Mouse (Mus musculus): ENCODE measurements around the gene Slc5a10. TPM values are rescaled to one million over a fixed set of nuclear protein-coding genes. Genes with fewer than 3 reads are reported as not detected.

Slc5a10 gene
- polyA plus RNA-seq, 1 experiment from 2014 or later: not detected

DNA sequence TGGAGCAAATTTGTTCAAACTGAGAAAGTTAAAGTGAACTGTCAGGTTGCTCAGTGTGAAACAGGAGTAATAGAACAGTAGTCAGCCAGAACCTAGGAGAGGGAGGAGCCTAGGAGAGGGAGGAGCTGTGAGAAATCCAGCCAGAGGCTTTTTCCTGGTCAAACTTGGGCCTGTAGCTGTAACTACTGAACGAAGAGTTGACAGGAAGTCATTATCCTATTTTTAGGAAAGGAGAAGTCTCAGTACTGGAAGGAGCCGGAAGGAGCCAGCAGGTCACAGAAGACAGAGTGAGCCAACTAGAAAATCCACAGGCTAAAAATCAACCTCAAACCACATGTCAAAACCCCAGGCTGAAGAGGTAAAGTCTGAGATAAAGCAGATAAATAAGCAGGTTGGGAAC, 7.4 kb upstream of the Slc5a10 start:
- Histone ChIP-seq H3K4me3 (replicated peaks) (no peak overlapping the region), H3K4me1 (replicated peaks) (peaks cover 9% of the 10 kb centered on the region), H3K27ac (peak overlapping the region; percentile 50; the same call in 1 of the 2 replicates), H3K36me3 (peaks cover 16% of the 10 kb centered on the region; the same call in 1 of the 2 replicates), H3K9ac (no peak overlapping the region), H3K4me2 (no peak overlapping the region), H3K9me3 (replicated peaks) (no peaks in the 10 kb centered on the region), H3K27me3 (no peaks in the 10 kb centered on the region)
- DNase-seq: no peak
- WGBS (ENCODE audit: insufficient replicate concordance): 31% methylated on average over 2 of the region's 2 CpGs
- ATAC-seq (ENCODE audit: low read depth): no peak

DNA sequence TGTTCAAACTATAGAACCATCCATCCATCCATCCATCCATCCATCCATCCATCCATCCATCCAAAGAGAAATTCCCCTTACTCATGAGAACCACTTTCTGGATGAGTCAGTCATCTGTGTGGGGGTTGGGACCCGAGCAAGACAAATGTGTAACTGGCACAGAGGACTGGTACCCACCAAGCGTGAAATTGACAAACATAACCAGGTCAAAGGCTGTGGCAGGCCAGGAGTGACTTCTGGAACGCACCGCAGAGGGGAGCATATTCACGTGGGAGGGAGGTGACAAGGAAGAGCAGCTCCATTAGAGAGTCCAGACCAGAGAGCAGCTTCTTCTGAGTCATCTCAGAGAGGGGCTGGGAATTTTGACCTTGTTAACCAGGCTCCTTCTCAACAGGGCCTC, 1.5 kb upstream of the Slc5a10 start:
- Histone ChIP-seq H3K36me3 (no peaks in the 10 kb centered on the region), H3K27me3 (no peaks in the 10 kb centered on the region), H3K4me1 (replicated peaks) (no peaks in the 10 kb centered on the region), H3K4me3 (replicated peaks) (no peak overlapping the region), H3K4me2 (no peak overlapping the region), H3K9ac (no peak overlapping the region), H3K27ac (no peak overlapping the region), H3K9me3 (replicated peaks) (no peaks in the 10 kb centered on the region)
- no peak for DNase-seq
- 69% methylated on average over 5 of the region's 5 CpGs for WGBS (ENCODE audit: insufficient replicate concordance)
- ATAC-seq (ENCODE audit: low read depth): no peak

- no peak overlapping the region for H3K27ac ChIP-seq
- H3K4me3 ChIP-seq (replicated peaks): no peak overlapping the region
- no peak for DNase-seq
- no peaks in the 10 kb centered on the region for H3K9me3 ChIP-seq (replicated peaks)
- H3K4me2 ChIP-seq: no peak overlapping the region
- no peaks in the 10 kb centered on the region for H3K36me3 ChIP-seq
- peaks cover 4% of the 10 kb centered on the region for H3K4me1 ChIP-seq (replicated peaks)
- H3K9ac ChIP-seq: no peak overlapping the region
- WGBS (ENCODE audit: insufficient replicate concordance): 63% methylated on average over 8 of the region's 8 CpGs
- H3K27me3 ChIP-seq: peaks cover 5% of the 10 kb centered on the region; the same call in 1 of the 2 replicates
- no peak for ATAC-seq (ENCODE audit: low read depth)
Observed at GRCm38 (mm10) chr11:61719826-61720225, 800 bp downstream of the Slc5a10 start.

DNA sequence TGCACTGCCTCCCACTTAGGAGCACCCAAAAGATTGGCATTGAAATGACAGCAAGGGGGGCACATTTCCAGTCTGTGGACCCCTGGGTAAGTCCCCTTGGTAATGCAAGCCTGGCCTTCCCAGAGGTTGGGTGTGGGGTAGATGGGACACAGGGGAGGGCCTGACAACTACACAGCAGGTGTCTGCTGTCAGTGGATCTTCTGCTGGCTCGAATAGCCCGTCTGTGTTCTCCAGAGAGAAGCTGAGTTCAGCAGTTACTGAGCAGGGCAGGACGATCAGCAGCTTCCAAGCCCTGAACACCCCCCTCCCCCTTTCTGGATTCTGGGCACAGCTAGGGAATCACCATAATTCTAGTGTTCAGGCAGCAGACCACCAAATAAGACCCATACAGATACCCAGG, 1.2 kb downstream of the Slc5a10 start:
- WGBS (ENCODE audit: insufficient replicate concordance): 63% methylated on average over 3 of the region's 3 CpGs
- H3K9ac ChIP-seq: no peak overlapping the region
- ATAC-seq (ENCODE audit: low read depth): no peak

GRCm38 (mm10) chr11:61717990-61718389, 2.6 kb downstream of the Slc5a10 start:
- DNase-seq: no peak
- Histone ChIP-seq H3K9ac (no peak overlapping the region), H3K4me3 (replicated peaks) (no peak overlapping the region), H3K4me2 (no peak overlapping the region), H3K9me3 (replicated peaks) (no peaks in the 10 kb centered on the region), H3K27ac (no peak overlapping the region), H3K27me3 (peaks cover 7% of the 10 kb centered on the region; the same call in 1 of the 2 replicates), H3K4me1 (replicated peaks) (peaks cover 9% of the 10 kb centered on the region), H3K36me3 (no peaks in the 10 kb centered on the region)
- ATAC-seq (ENCODE audit: low read depth): no peak
- WGBS (ENCODE audit: insufficient replicate concordance): 65% methylated on average over 5 of the region's 5 CpGs

More for the DNA sequence above, 1.2 kb downstream of the Slc5a10 start:
- H3K27me3 ChIP-seq: peaks cover 5% of the 10 kb centered on the region; the same call in 1 of the 2 replicates
- no peak overlapping the region for H3K27ac ChIP-seq
- H3K36me3 ChIP-seq: no peaks in the 10 kb centered on the region
- DNase-seq: no peak
- H3K4me3 ChIP-seq (replicated peaks): no peak overlapping the region
- peaks cover 7% of the 10 kb centered on the region for H3K4me1 ChIP-seq (replicated peaks)
- no peak overlapping the region for H3K4me2 ChIP-seq
- no peaks in the 10 kb centered on the region for H3K9me3 ChIP-seq (replicated peaks)

- Histone ChIP-seq H3K27ac (no peak overlapping the region), H3K4me2 (no peak overlapping the region), H3K36me3 (no peaks in the 10 kb centered on the region), H3K27me3 (peaks cover 12% of the 10 kb centered on the region), H3K4me1 (replicated peaks) (peaks cover 9% of the 10 kb centered on the region), H3K4me3 (replicated peaks) (no peak overlapping the region), H3K9me3 (replicated peaks) (no peaks in the 10 kb centered on the region), H3K9ac (no peak overlapping the region)
- DNase-seq: no peak
- 53% methylated on average over 6 of the region's 6 CpGs for WGBS (ENCODE audit: insufficient replicate concordance)
- no peak for ATAC-seq (ENCODE audit: low read depth)
Observed at GRCm38 (mm10) chr11:61715130-61715529, 5.5 kb downstream of the Slc5a10 start.

DNA sequence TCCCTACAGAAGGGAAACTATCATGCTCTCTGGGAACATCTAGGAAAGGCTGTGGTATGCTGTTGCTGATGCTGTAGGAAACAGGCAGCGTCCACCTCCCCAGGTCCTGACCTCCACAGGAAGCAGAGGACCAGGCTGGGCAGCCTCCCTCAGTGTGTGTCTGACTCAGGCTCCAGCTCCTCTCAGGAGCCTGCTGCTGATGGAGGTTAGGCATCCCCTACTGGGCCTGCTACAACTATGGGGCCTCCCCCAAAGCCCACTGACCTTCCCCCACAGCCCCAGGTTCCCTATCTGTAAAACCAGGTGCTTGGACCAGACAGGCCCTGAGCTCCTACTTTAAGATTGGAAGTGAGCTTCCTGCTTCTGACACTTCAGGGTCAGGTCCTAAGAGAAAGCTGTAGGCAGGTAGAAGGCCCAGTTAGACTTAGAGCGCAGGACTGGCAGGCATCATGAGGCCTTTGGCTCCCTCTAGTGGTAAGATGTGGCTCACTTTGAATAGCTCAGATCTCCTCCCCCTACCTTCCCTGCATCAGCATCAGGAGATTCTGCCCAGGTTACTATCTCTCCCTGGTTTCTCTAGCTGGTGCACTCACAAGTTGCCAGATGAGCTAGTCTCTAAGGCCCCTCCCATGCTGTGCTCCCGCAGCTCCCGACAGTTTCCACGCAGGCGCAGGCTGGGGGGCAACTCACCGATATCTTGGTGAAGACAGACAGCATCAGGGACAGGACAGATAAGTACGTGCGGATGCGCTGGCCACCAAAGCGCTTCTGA, 6.1 kb downstream of the Slc5a10 start:
- 23% methylated on average over 11 of the region's 11 CpGs for WGBS (ENCODE audit: insufficient replicate concordance)
- H3K9me3 ChIP-seq (replicated peaks): no peaks in the 10 kb centered on the region
- H3K36me3 ChIP-seq: no peaks in the 10 kb centered on the region
- H3K4me2 ChIP-seq: no peak overlapping the region
- peaks cover 9% of the 10 kb centered on the region for H3K4me1 ChIP-seq (replicated peaks)
- no peak overlapping the region for H3K9ac ChIP-seq
- peaks cover 12% of the 10 kb centered on the region for H3K27me3 ChIP-seq
- no peak overlapping the region for H3K27ac ChIP-seq
- DNase-seq: peak; percentile 58
- H3K4me3 ChIP-seq (replicated peaks): no peak overlapping the region
- peak; percentile 79 for ATAC-seq (ENCODE audit: low read depth)

- H3K4me1 ChIP-seq (replicated peaks): peaks cover 9% of the 10 kb centered on the region
- no peak overlapping the region for H3K4me2 ChIP-seq
- no peak overlapping the region for H3K4me3 ChIP-seq (replicated peaks)
- H3K9me3 ChIP-seq (replicated peaks): no peaks in the 10 kb centered on the region
- WGBS (ENCODE audit: insufficient replicate concordance): 55% methylated on average over 15 of the region's 15 CpGs
- ATAC-seq (ENCODE audit: low read depth) (no peak), DNase-seq (no peak)
- no peaks in the 10 kb centered on the region for H3K36me3 ChIP-seq
- no peak overlapping the region for H3K9ac ChIP-seq
- H3K27ac ChIP-seq: no peak overlapping the region
- peaks cover 12% of the 10 kb centered on the region for H3K27me3 ChIP-seq
Observed at GRCm38 (mm10) chr11:61713157-61713855, 7.3 kb downstream of the Slc5a10 start.

- H3K27ac ChIP-seq: no peak overlapping the region
- WGBS (ENCODE audit: insufficient replicate concordance): 50% methylated on average over 3 of the region's 3 CpGs
- H3K9me3 ChIP-seq (replicated peaks): no peaks in the 10 kb centered on the region
- H3K36me3 ChIP-seq: peaks cover 17% of the 10 kb centered on the region
- no peak overlapping the region for H3K9ac ChIP-seq
- no peak overlapping the region for H3K4me2 ChIP-seq
- no peak overlapping the region for H3K4me3 ChIP-seq (replicated peaks)
- ATAC-seq (ENCODE audit: low read depth) (no peak), DNase-seq (no peak)
- peaks cover 5% of the 10 kb centered on the region; the same call in 1 of the 2 replicates for H3K4me1 ChIP-seq (replicated peaks)
- peaks cover 8% of the 10 kb centered on the region for H3K27me3 ChIP-seq
Observed at GRCm38 (mm10) chr11:61708928-61709327, 11.7 kb downstream of the Slc5a10 start.

DNA sequence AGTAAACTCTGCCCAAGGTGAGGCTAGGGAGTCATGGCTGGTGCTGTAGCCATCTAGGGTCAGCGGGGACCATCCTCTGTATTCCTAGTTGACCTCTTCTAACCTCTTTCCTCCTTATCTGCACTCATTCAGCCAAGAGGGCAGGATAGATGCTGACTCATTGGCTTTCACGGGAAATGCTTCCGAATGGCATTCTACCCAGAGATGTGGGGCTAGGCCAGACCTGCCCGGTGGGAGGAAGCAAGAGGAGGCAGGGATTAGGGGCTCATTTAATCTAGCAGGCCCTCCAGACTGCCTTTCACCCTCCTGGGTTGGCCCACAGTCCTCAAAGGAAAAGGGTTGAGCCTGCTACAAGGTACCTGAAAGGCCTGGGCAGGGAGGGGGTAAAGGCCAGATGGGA, 14.4 kb downstream of the Slc5a10 start:
- ATAC-seq (ENCODE audit: low read depth): no peak
- H3K9me3 ChIP-seq (replicated peaks): no peaks in the 10 kb centered on the region
- no peak for DNase-seq
- H3K9ac ChIP-seq: no peak overlapping the region
- H3K36me3 ChIP-seq: peaks cover 42% of the 10 kb centered on the region
- H3K4me3 ChIP-seq (replicated peaks): no peak overlapping the region
- WGBS (ENCODE audit: insufficient replicate concordance): 49% methylated on average over 4 of the region's 4 CpGs
- H3K27me3 ChIP-seq: peaks cover under 1% of the 10 kb centered on the region
- peaks cover 5% of the 10 kb centered on the region; the same call in 1 of the 2 replicates for H3K4me1 ChIP-seq (replicated peaks)
- H3K4me2 ChIP-seq: no peak overlapping the region
- H3K27ac ChIP-seq: no peak overlapping the region

DNA sequence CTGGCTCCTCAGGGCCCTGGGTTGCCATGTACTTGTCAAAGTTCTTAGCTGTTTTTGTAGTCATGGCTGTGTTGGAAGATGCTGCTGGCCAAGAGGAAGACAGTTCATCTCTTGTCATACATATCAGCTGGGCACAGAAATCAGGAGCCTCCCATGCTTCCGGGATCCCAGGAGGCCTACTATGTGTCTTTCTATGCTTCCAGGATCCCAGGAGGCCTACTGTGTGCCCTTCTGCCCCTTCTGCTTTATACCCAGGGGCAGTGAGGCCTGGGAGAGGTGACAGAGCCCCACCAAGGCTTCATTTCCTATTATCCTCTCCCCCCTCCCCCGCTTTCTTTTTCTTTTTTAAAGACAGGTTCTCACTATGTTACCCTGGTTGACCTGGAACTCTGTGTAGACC, 15.0 kb downstream of the Slc5a10 start:
- Histone ChIP-seq H3K36me3 (peaks cover 48% of the 10 kb centered on the region), H3K4me3 (replicated peaks) (no peak overlapping the region), H3K4me2 (no peak overlapping the region), H3K9me3 (replicated peaks) (no peaks in the 10 kb centered on the region), H3K9ac (no peak overlapping the region), H3K27ac (no peak overlapping the region), H3K27me3 (no peaks in the 10 kb centered on the region; the same call in 1 of the 2 replicates), H3K4me1 (replicated peaks) (peaks cover 5% of the 10 kb centered on the region; the same call in 1 of the 2 replicates)
- DNase-seq: no peak
- 69% methylated on average over 2 of the region's 2 CpGs for WGBS (ENCODE audit: insufficient replicate concordance)
- no peak for ATAC-seq (ENCODE audit: low read depth)

Measured in liver, embryonic 13.5 days (tissue).